Mouse (Mus musculus): ENCODE measurements around the gene Trappc10. TPM values are rescaled to one million over a fixed set of nuclear protein-coding genes. Genes with fewer than 3 reads are reported as not detected.
"Not testable (repeated sequence)": the region's sequence is repeated elsewhere in the genome, so short reads cannot be mapped to it uniquely, and the experiment has no call there.

The Trappc10 gene
- polyA plus RNA-seq, 3 experiments from 2014 or later, result 5.0 to 10.6 (median 9.2) TPM

DNA sequence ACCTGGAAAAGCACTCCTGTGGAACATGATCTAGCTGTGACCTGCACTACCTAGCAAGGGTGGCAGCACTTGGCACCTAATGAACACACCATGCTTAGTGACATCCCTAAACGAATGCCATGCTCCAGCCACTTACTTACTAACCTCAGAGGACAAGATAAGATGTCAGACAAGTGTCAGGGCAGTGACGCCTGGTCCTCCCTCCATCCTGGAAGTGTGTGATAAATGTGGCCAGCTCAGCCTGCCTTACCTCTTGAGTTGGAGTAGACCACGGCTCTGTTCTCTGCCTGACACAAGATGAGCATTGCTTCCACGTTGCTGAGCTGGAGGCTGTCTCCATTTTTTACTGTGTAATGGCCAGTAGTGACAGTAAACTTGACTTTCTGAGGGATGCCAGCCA lies 43.3 kb downstream of the Trappc10 start:
- ATAC-seq, result no peak

DNA sequence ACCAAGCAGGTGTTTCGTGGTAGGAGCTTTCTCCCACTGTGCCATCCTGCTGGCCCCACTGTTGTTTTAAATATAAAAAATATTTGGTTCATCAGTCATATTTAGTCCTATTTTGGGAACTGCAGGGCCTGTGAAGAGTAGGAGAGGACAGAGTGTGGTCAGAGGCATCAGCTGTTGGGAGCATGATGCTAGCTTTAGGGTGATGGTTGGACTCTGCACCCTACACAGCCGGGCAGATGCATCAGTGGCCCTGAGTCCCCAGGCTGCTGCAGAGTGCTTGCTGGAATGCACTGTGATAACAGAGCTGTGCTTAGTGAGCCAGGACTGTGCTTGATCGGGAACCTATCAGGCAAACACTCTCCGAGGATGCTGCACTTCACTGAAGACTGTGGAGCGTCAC lies 51.5 kb downstream of the Trappc10 start:
- no peak for ATAC-seq

GRCm38 (mm10) chr10:78186076-78186475 lies 58.4 kb downstream of the Trappc10 start:
- not testable (repeated sequence) for ATAC-seq

GRCm38 (mm10) chr10:78185381-78185725 lies 59.1 kb downstream of the Trappc10 start:
- peak; percentile 48 for ATAC-seq

- ATAC-seq, result peak; percentile 93
These were observed 59.7 kb downstream of the Trappc10 start, which contains the start of gene Pwp2 for GRCm38 (mm10) chr10:78184531-78185380. TSS of gene Pwp2 (minus strand) at chr10:78185149.

DNA sequence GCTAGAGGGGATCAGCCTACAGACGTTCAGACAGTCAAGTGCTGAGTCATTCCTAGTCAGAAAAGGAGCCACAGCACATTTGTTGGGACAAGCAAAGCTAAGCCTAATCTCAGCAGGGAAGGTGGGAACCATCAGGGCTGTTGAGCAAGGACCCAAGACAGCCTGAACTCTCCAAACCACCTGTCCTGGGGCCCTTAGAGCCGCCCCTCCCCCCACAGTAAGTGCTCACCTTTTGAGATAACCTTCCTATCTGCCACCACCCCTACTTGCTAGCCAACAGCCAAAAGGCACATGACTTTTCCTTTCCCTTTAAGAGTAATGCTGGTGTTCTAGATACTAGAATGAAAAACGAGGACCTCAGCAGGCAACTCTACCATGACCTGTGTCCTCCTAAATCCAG lies 60.9 kb downstream of the Trappc10 start:
- no peak for ATAC-seq

DNA sequence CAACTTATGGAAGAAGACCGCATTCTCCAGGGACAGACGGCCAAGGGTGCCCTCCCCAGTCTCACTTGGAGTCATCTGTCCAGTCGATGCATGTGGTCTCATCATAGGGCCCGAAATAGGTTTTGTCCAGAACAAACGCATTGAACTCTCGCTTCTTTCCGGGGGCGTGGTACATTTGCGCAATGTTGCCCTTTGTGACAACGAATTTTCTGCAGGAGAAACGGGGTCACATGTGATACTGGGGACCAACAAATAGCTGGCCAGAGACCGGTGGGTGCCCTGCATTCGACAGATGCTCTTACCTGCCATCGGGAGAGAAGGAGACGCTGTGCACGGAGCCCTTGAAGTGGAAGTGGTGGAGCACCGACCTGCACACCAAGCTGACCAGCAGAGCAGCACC lies 62.1 kb downstream of the Trappc10 start:
- ATAC-seq, result no peak

DNA sequence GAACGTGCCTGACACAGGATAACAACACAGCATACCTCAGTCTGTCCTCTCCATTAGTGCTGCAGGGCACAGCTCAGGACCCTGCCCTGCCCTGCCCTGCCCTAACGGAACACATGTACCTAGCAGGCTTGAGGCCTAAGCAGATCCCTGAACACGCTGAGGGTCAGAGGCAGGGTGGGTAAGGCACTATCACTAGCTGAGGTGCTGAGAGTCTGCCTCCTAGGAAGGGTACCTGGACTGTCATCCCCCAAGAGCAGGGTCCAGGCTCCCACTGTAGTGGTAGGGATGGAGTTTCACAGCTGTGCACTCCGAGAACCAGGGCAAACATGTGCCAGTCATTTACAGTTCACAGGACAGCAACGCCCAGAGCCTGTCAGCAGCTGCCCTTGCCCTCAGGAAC lies 70.0 kb downstream of the Trappc10 start:
- no peak for ATAC-seq

GRCm38 (mm10) chr10:78171581-78171980 lies 72.9 kb downstream of the Trappc10 start:
- no peak for ATAC-seq

- ATAC-seq, result no peak
These were observed 73.4 kb downstream of the Trappc10 start for GRCm38 (mm10) chr10:78171057-78171456.

DNA sequence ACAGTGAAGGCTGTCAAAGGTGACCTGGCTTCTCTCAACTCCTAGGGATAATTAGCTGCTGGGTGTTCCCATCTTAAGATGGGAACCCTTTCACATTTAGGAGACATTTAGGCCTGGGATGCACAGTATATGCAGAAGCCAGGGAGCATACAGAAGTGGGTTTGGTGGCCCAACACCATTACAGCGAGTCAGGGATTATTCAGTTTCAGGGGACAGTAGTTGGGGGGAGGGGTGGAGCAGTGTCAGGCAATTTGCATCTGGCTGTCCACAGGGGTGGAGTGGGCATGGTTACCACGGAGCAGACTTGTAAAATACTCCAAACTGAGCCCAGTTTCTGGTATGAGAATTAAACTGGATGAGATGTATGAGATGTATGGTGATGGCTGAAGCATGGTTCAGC lies 74.0 kb downstream of the Trappc10 start:
- no peak for ATAC-seq

- ATAC-seq, result peak; percentile 99
These were observed 75.0 kb downstream of the Trappc10 start, which contains the start of gene D10Jhu81e for GRCm38 (mm10) chr10:78169281-78170042. TSS of gene D10Jhu81e (minus strand) at chr10:78169782.

DNA sequence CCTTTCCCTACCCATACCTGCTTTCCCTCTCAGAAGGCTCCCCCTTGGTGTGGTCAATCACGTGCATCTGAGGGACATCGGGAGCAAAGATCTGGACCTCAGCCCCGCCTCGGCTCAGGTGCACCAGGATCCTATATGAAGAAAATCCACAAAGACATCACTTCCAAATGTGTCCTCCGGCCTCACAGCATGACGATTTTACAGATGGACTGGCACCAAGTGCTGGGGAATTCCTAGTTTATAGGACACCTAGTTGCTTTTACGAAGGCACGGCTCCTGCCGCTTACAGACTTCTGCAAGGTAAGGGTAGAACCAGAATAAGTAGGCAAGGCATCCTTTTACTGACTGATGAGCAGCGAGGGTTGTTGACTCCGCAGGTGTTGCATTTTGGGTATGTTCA lies 75.6 kb downstream of the Trappc10 start:
- ATAC-seq, result no peak

GRCm38 (mm10) chr10:78167775-78168174 lies 76.7 kb downstream of the Trappc10 start:
- ATAC-seq, result no peak

GRCm38 (mm10) chr10:78167333-78167732 lies 77.1 kb downstream of the Trappc10 start:
- ATAC-seq, result no peak

GRCm38 (mm10) chr10:78165256-78166005 lies 79.0 kb downstream of the Trappc10 start:
- ATAC-seq, result no peak

- ATAC-seq, result no peak
These were observed 79.7 kb downstream of the Trappc10 start for GRCm38 (mm10) chr10:78164786-78165185.

DNA sequence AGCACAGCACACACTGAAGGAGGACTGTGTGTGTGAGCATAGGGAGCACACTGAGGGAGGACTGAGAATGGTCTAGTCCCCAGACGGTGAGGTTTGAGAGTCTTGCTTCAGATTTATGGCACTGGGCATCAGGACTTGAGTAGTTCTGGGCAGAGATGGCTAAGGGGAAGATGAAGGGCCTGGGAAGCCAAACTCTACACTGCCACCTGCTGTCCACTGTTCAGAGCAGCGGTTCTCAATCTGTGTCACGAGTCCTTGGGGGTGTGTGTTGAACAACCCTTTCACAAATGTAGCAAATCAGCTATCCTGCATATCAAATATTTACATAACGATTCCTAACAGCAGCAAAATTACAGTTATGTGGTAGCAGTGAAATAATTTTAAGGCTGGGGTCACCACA lies 80.5 kb downstream of the Trappc10 start:
- no peak for ATAC-seq

- no peak for ATAC-seq
These were observed 81.2 kb downstream of the Trappc10 start for GRCm38 (mm10) chr10:78163241-78163640.

DNA sequence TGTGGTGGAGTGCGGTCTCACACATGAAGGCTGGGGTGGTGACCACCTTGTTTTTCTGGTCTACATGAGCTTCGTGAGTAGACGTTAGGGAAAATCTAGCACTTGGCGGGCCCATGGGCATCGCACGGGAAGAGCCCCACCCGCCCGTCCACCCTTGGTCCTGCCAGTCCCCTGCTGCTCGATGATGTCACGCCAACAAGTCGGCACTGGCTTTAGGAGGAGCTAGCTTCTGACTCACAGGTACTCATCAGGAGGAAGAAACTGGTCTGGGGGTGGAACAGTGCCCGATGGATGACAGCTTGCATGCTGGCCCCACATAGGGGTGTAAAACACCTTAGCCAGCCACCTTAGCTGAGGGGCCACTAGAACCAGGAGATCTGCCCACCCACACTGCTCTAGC lies 81.8 kb downstream of the Trappc10 start:
- ATAC-seq, result no peak

- peak; percentile 0 for ATAC-seq
These were observed 83.3 kb downstream of the Trappc10 start for GRCm38 (mm10) chr10:78161096-78161495.

DNA sequence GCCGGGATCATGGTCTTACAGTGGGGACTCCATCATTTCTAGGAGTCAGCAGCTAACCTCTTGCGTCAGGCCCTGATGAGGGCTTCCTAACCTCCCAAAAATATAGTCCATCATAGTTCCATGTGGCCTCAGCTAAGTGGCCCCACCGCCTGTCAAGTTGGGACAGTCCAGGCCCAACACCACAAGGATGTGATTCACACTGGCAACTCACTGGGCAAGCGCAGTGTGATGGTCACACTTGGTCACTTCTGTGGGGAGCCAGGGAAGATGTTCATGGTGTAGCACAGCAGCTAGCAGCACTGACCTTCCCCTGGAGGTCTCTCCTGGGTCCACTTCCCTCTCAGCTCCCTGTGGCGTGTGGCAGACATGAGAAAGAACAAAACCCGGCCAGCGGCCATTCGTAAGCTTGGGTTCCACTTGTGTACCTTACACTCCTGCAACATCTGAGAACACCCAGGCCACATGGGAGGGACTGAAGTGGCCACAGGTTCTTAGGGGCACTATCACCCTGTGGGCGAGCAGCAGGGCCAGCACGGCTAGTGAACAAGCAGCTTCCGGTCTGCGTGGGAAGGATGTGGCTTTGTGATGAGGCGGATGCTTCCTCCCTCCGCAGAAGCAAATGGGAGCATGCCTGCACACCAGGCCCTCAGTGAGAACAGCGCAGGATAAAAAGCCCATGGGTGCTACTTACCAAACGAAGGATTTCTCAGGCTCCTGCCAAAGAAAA lies 83.9 kb downstream of the Trappc10 start:
- peak; percentile 77 for ATAC-seq
